Mouse (Mus musculus) spleen, adult 18-20 months (tissue): ENCODE data around the gene Plpp1.

Experiments used
- DNase-seq, 2 experiments: peaks; one replicate each; pipeline ENCODE4 v3.0.0; 2022; ENCODE audit warnings: mixed read lengths in 2 of 2

The Plpp1 gene

DNA sequence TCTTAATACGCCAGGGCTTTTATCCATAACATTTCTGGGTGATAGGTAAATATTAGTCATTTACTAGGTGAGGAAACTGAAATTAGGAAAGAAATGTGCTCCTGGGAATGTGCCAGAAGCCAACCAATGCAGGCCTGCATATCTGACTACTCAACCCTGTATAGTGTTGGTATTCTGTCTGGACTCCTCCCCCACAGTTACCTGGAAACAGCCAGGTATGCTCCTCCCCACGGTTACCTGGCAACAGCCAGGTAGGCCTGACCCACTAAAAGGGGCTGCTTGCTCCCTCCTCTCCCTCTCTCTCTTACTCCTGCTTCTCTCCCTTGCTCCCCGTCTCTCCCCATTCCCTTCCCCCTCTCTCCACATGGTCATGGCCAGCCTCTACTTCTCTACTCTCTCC lies 21.8 kb downstream of the Plpp1 start:
- no peak for DNase-seq

DNA sequence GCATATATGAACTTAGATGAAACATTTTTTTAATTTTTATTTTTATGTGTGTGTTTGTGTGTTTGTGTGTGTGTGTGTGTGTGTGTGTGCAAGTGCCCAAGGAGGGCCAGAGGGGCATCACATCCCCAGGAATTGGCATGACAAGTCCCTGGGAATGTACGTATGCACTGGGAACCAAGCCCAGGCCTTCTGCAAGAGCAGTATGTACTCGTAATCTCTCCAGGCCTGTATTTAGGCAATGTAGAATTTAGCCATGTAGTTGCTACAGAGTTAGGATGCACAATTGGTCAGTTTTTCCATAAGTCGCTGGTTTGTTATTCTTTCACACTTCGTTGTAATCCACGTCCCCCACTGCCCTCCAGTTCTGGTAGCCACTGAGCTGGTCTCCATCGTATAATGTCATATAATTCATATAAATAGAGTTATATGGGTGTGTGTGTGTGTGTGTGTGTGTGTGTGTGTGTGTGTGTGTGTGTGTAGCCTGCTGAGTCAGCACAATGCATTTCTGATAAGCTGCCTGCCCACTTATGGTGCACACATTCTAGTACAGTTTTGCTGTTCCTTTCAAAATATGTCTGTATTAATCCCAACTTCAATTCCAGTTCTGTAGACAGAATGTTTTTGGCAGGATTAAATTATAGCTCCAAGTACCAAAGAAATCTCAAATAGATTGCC lies 22.8 kb downstream of the Plpp1 start:
- no peak for DNase-seq

DNA sequence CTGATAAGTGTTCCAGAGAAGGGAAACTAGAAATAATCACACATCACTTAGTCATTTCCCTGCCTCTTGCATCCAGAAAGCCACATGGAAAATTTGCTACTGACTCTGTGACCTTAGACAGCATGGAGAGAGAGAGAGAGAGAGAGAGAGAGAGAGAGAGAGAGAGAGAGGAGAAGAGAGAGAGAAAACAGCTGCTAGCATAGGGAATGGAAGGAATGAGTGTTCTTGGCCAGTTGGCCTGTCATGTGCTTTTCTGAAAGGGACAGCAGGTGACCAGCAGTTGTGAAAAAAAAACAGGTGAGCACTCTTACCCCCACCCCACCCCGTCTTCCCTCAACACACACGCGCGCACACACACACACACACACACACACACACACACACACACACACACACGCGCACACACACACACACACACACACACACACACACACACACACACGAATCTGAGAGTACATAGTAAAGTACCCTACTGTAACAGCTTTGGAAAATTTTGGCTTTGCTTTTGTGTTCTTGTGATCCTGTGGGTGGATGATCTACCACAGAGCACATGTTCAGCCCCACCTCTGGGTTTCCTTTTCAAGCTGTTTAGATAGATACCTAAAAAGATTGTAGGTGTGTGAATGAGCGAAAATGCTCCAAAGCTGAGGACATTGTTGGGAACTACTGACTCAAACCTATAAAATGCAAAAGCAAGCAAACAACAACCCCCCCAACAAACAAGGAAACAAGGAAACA lies 23.5 kb downstream of the Plpp1 start:
- DNase-seq = no peak

DNA sequence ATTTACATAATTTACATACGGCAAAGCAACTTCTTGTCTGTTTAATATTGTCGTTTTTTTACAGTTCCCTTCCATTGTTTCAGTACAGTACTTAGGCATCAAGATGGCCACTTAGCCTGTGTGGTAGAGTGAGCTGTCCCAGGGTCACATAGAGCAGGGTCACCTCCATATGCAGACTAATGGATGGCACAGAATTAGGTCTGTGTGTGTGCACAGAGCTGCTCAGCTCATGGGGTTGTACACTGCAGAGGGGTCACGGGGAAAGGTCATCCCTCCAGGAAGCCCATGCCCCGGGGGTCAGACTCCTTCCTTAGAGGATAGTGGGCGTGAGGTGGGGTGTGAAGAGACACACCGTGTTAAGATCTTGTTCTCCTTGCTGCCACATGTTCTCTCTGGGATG lies 24.9 kb downstream of the Plpp1 start:
- DNase-seq = no peak

DNA sequence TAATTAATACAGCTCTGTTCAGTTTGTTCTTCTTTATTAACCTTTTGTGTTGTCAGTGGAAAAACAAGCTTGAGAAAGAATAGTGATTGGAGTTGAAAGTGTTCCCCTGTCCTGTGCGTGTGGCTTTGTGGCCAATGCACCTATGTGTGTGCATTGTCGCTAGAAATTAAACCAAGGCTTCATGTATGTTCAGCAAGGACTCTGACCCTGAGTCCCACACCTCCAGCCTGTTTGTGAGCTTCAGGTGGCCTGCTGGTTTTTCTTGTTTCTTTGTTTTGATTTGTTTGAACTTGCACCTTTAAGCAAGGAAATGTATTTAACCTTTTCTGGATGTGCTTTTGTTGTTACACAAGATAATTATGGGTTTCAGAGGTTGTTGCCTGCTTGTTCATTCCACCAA lies 29.0 kb downstream of the Plpp1 start:
- DNase-seq = no peak

DNA sequence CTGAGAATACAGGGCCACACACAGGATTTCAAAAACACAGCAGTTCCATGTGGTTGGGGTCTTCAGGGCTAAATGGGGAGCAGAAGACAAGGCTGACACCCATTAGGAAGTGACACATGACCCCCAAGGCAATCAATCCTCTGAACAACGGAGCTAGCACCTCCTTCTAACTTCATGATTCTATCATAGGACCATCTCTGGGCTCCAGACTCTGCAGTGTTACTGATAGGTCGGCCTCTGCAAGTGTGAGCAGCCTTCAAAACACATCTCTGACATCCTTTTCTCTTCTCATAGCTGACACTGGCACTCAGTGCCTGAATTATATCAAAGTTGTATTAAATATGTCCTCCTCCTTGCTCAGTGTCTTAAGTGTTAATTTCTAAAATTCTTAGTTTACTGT lies 32.0 kb downstream of the Plpp1 start:
- DNase-seq = no peak

DNA sequence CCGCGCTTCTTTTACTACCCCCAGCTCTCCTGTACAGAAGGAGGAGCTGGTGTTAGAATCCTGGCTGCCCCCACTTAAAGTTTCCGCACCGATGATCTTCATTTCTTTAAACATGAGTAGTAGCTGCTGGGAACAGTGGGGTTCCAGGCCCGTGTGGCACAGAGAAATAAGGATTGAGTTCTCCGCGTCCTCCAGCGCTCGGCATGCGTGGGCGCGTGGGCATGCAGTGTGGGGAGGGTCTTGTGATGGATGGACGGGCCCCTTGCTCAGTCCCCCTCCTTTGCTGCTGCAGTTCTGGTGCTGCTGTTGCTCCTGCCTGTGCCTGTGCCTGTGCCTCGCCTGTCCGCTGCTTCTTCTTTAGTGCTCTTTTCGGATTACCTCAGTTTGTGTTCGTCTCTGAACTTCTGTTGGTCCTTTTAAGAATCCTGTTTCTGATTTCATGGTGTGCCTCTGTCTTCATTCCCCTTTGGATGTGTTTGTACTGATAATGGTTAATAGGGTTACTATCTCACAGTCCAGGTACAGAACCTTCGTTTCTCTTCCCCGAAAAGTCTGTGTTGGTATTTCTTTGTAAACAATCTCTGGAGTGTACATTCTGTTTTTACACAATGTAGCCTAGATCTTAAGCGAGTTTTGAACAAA lies 32.8 kb downstream of the Plpp1 start:
- DNase-seq = no peak

DNA sequence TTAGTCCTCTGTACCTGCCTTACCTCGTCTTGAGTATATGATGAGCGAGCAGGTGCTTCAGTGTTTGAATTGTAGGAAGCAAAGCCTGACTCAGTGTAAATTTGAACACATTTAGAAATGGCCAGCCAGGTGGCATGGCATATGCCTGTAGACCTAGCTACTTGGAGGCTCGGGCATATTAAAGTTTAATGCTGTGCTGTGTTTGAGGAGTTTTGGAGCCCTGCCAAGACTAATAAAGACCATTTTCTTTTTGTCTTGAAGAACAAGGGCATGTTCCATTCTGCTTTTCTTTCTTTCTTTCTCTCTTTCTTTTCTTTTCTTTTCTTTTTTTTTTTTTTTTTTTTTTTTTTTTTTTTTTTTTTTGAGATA lies 33.3 kb downstream of the Plpp1 start:
- DNase-seq = no peak

DNA sequence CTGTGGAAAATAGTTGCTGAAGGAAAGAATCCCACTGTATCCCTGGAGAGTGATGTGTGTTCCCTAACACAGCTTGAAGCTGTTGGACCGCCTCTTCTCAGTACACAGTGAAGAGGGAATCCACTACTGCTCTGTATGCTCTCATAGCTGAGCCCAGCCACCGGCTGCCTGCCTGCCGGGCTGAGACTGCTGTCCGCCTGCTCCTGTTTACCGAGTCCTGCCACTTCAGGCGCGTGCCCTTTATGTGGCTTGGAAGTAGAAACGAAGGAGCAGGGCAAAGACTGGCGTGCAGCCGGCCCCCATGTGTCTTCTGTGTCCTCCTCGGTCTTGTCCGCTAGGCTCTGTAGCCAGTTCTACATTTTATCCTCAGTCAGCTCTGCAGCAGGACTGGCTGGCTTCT lies 34.5 kb downstream of the Plpp1 start:
- DNase-seq = no peak

DNA sequence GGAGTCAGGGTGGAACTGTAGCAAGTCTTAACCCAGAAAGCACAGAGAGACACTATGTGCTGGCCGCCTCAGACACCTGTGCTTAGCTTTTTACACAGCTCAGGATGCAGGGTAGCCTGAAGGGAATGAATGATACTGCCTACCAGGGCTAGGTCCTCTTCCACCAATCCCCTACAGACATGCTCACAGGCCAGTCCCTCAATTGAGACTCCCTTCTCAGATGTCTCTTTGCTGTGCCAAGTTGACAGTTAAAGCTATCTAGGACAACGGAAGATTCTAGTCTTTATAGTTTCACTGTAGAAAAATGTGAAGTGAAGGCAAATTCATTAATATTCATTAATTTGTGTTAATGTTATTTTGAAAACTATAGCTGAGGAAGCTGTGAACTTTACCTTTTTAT lies 36.4 kb downstream of the Plpp1 start:
- DNase-seq = no peak

DNA sequence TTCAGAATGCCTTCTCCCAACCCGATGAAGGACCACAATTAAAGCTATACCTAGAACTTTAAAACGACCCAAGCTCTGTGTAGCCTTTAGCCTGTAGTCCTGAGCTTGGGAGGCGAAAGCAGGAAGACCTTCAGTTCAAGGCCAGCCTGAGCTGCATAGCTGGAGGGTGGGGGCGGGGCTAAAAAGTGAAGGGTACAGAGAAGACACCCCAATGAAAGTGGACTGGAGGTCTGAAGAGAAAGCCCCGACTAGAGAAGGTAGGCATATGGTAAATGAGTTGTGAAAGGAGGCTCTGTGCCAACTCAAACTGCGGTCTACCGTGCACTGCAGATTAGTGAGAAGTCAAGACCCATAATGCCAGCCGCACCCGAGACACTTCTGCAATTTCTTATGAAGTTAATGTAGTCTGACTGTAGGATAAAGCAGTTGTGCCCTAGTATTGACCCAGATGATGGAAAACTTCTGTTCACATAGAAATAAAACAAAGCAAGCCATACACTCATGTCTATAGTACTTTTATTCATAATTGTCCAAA lies 37.1 kb downstream of the Plpp1 start:
- DNase-seq = no peak

DNA sequence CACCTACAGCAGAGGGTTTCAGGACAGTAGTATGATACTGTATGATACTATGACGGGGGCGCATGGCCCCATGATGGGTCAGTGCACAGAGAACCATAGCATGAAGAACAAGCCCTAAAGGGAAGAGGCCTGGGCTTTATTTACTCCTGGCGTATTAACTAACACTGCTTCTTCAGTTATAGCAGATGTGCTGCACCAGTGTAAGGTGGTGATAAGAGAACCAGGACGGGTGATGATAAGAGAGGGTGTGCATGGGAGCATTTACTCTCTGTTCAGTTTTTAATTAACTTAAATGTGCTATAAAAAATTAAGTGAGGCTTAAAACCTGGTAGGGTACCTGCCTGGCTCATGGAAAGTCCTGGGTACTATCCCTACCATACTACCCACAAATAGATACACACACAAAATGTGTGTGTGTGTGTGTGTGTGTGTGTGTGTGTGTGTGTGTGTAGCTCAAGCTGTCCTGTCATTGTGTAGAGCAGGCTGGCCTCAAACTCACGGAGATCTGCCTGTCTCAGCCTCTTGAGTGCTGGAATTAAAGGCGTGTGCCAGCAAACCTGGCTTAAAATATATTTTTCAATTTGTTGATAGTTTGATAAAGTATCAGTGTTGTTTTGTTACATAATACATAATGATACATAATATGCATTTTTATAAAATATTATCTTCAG lies 38.1 kb downstream of the Plpp1 start:
- no peak for DNase-seq

DNA sequence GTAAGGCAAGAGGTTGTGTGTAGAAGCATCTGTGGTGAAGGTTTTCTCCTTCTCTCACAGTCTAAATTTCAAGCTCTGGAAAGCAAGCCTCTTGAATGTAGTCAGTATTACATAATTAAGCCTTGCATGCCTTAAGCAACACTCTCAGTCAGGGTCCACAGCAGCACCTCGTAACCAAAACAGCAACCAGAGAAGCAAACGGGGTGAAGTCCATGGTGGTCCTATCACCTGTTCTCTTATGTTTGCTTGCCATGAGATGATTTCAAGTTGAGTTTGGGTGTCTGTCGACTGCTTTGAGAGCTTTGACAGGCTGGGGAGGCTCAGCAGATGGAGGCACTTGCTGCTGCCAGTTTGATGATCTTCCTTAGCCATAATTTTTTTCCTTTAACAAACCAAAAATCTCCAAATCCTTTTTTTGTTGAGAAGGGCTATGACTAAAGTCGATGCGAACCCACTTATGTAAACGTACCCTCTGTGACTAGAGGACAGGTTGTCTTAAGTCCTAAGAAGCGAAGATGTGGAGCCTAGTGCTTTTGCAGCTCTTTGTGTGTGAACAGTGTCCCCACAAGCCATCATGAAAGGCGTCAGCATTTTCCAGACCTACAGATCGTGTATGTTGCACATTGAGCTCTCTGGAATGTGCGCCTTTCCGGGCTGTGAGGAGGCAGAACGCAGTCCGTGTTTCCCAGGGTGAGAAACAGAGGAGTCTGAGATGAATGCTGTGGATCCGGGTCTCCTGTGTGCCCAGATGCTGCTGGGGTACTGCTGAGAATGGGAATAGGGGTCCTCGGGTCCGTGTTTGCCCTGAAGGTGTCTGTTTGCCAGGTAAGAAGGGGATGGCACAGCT lies 39.9 kb downstream of the Plpp1 start:
- no peak for DNase-seq

DNA sequence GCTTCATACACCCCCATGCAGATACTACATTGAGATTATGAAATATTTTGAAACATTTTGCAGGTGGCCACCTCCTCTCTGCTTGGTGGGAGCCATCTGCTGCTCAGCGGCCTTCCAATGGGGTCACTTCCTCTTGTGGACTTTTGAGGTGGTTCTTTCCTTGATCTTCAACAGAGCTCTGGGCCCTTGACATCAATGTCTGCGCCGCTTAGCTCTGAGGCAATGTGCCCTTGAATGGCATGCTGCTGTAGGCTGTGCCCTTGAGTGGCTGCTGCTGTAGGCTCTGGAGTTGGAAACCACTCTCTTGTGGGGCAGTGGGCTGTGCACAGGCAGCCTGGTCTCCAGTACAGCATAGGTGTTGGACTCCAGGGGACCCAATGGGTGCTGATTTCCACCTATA lies 45.3 kb downstream of the Plpp1 start:
- DNase-seq = no peak

DNA sequence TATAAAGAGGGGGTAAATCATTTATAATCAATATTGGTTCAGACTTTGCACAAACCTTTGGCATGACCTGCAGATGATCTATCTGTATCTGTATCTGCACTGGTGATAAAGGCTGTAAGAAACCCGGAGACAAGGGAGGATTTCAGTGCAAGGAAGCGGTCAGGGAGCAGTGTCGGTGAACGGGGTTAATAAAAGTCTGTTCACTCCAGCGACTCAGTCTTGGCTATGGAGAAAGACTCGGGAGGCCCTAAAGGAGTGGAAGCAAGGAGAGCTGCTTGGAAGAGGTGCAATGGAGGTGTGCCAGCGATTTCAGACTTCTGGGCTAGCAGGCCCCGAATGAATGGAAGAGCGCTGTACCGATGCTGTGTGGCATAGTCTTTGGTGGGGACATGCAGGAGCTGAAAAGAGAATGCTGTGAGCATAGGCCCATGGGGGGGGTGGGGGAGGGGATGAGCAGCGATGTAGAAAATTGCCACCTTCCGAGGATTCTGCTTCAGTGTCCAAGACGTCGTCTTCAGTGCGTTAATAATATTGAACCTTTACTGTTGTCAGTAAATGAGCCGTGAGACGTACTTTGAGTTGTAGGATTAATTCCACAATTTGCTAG lies 53.2 kb downstream of the Plpp1 start:
- no peak for DNase-seq

DNA sequence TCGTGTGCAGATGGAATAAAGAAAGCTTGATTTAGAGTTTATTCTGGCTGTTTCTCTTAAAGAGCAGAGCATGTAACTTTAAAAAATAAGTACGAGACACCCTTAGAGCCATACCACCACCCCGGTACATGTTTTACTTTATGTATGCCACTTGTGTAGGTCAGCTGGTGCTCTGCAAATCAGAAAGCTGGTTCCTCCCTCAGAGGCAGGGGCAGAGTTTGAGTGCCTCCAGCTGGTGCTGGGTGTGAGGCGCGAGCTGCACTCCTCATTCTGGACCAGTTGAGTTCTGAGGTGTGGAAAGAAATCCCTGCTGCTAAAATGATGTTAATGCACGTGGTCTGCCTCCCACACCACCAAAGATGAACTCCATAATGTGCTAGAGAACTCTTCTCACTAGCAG lies 53.8 kb downstream of the Plpp1 start:
- no peak for DNase-seq

DNA sequence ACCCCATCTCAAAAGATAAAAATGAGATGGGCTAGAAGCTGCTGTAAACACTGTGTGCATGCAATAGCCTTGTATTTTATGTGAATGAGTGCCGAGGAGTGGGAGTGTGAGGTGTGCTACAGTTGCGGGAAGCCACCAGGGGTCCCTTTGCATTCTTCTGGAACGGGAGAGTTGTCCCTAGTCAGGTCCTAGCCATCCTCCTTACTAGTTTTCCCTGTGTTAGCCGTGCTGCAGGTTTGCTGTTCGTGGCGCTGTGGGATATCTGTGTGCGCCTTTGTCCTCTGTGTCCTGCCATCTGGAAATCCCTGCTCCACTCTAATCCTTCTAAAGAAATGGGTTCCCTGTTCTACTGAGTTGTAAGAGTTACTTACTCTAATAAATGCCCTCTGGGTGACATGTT lies 57.3 kb downstream of the Plpp1 start:
- no peak for DNase-seq

DNA sequence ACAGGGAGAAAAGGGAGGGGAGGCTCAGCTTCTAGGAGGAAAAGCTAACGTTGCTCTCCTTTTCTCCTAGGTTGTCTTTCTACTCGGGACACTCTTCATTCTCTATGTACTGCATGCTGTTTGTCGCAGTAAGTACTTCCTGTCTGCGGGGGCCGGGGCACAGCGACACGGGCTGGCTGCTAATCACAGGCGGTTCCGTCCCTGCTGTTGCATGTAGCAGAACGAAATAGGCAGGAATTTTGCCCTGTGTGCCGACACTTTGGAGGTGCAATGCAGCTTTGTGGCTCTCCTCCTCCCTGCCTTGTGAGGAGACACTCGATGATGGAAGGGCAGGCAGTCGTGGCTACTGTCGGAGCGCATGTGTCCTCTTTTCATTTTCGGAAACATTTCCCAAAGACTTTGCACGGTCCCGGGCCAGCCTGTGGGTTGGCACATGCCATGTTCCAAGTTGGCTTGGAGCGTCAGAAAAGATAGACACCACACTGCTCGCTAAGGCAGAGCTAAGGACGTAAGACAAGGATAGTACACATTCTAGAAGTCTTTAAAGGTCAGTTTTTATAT lies 59.1 kb downstream of the Plpp1 start:
- no peak for DNase-seq

DNA sequence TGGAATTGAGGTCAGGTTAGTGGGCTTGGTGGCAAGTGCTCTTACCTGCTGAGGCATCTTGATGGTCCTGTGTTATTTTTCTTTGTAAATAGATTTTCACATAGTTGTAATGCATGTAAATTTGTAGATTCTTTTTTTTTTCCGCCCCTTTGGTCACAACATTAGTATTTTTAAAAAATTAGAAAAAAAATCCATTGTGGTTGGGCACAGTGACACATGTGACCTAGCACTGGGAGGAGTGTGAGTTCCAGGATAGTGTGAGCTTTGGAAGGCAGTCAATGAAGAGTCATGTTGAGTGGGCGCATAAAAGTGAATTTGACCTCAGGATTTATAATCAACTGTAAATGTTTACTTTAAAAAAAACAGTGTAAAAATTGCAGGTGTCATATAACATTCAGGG lies 59.8 kb downstream of the Plpp1 start:
- no peak for DNase-seq

DNA sequence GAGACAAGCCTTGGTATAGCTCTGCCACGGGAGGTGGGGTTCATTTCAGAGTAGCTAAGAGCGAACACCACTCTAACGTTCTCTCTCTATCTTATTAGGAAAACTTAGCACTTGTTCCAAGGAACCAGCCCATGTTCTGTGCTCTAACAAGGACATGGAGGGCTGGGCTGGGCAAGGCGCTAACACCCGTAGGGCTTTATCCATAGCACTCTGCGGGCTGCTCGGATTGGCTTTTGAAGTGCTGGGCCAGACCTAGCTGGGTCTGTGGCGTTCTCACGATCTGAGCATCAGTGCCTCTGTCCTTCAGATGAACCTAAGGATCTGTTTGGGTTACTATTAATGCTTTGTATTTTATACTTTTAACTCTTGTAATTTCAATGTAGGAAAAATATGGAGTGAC lies 60.3 kb downstream of the Plpp1 start:
- no peak for DNase-seq

DNA sequence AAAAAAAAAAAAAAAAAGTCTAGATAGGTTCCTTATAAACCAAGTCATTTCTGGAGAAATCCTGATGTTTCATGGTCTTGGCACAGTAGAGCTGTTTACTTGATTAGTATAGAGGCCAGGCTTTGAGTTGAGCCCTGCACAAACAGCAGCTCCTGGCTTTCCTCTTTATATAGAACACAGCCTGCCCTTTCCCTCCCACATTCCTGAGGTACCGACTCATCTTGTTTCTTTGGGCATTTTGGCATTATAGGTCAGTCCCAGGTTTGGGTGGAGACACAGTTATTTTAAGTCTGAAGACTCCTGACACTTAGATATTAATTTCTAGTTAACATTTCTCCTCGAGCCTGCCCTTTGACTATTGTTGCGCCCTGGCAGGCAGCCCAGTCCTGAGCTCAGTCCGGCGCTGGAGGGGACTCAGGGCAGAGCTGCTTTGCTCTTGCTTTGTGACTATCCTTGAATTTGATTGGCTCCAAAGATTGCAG lies 61.3 kb downstream of the Plpp1 start:
- no peak for DNase-seq

DNA sequence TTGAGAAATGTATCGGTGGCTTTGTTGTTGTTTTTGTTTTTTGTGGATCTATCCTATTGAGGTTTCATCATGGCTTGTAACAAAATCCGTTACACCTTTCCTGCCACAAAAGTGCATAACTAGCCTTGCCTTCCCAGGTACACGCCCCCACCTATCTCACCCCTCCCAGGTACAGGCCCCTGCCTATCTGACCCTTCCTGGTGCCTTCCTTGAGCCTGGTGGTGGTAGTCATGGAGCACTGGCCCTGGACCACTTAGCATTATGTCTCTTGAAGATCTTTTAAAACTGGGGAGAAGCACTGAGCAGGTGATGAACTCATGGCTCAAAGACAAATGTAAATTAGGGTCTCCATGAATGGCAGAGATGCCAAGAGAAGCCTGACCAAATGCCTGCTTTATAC lies 61.8 kb downstream of the Plpp1 start:
- no peak for DNase-seq
